Mouse (Mus musculus) macrophage (primary cell): ENCODE results near the gene Ccdc114. TPM values are rescaled to one million over a fixed set of nuclear protein-coding genes. Genes with fewer than 3 reads are reported as not detected.
A peak's percentile ranks its signal among the peaks of the same experiment; 100 is the strongest.
"Not testable (repeated sequence)": the region's sequence is repeated elsewhere in the genome, so short reads cannot be mapped to it uniquely, and the experiment has no call there.

ENCODE experiments used
- H3K27ac ChIP-seq: fragments of 350-480 bp; formaldehyde crosslinking; 2 replicates; pipeline ENCODE4 v1.9.0; 2021
- H3K36me3 ChIP-seq: fragments of 350-480 bp; formaldehyde crosslinking; 2 replicates; pipeline ENCODE4 v1.9.0; 2021; ENCODE audit errors: inconsistent target
- H3K4me3 ChIP-seq: fragments of 350-480 bp; formaldehyde crosslinking; 2 replicates; pipeline ENCODE4 v1.9.0; 2021; ENCODE audit errors: inconsistent target
- H3K79me2 ChIP-seq: fragments of 350-480 bp; formaldehyde crosslinking; 2 replicates; pipeline ENCODE4 v1.9.0; 2021; ENCODE audit errors: inconsistent target
- WGBS: methylation state at CpG from one replicate; pipeline ENCODE4 v1.1.7; 2026; ENCODE audit warnings: inconsistent platforms; ENCODE audit not compliant: missing documents; 5-methylcytosine and 5-hydroxymethylcytosine counted together
- polyA plus RNA-seq: library from polyadenylated mRNA; stranded (reverse); fragments of 250-400 nt; gene quantifications from 3 replicates; pipeline ENCODE4 v1.2.4, GENCODE M21; 2018; ENCODE audit warnings: inconsistent platforms

The Ccdc114 gene
- polyA plus RNA-seq, 1 experiment from 2014 or later: 0.65 TPM

DNA sequence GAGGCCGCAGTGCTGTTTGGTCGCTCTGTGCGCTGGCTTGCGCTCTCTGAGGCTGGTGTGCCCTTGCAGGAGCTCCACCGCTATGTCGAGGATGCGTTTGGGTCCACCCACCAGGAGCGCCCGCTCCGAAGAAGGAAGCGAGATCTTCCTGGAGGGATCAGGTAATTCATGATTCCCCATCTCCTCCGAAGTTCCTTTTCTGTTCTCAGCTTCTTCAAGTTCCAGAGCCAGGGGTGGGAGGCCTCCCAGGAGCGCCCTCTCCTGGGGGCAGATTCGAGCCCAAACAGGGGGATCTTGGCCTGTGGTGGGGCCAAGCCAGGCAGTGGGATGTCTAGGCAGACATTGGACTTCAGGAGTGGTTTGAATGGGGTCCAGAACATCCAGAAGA, 551 bp downstream of the Ccdc114 start:
- Histone ChIP-seq H3K36me3 (no peaks in the 10 kb centered on the region), H3K4me3 (peak overlapping the region; percentile 32), H3K79me2 (peaks cover 15% of the 10 kb centered on the region), H3K27ac (peak overlapping the region; percentile 100; the same call in 1 of the 2 replicates)
- WGBS: 19% methylated on average over 14 of the region's 14 CpGs

DNA sequence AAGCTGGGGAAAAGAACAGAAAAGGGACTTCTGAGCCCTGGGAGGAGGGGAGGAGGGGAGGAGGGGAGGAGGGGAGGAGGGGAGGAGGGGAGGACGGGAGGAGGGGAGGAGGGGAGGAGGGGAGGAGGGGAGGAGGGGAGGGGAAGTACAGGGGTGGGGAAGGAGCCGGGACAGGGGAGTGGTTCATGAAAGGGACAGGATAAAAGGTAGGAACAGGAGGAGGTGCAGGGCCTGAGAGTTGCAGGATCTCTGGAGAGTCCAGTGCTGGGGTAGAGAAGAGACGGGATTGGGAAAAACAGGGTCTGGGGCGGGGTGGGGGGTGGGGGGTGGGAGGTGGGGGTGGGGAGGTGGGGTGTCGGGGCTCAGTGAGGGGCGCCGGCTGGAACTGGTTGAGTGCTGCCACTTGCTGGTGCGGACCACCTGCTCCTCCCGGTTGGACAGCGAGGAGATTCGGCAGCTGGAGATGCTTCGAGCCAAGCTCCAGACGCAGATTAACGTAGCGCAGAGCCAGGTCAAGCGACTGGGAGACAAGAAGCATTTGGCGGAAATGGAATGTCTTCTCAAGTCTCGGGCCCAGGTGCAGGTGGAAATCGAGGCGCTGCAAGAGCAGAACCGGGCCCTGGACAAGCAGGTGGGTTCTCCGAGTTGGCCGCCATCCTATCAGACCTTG, 4.9 kb downstream of the Ccdc114 start:
- WGBS: 94% methylated on average over 14 of the region's 23 CpGs
- Histone ChIP-seq H3K36me3 (no peaks in the 10 kb centered on the region), H3K79me2 (no peaks in the 10 kb centered on the region), H3K4me3 (no peak overlapping the region), H3K27ac (no peak overlapping the region)

DNA sequence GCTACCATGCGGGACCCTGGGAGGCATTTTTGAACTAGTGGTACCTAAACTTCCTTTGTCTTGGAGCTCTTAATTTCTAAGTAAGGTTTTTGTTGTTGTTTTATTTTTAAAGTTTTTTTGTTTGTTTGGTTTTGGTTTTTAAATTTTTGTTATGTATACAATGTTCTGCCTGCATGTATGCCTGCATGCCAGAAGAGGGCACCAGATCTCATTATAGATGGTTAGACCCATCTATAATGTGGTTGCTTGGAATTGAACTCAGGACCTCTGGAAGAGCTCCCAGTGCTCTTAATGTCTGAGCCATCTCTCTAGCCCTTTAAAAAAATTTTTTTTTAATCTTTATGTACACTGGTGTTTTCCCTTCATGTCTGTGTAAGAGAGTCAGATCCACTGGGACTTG, 5.8 kb downstream of the Ccdc114 start:
- WGBS: 94% methylated on average over 1 of the region's 1 CpGs
- Histone ChIP-seq H3K27ac (no peak overlapping the region), H3K79me2 (no peaks in the 10 kb centered on the region), H3K4me3 (no peak overlapping the region), H3K36me3 (no peaks in the 10 kb centered on the region)

DNA sequence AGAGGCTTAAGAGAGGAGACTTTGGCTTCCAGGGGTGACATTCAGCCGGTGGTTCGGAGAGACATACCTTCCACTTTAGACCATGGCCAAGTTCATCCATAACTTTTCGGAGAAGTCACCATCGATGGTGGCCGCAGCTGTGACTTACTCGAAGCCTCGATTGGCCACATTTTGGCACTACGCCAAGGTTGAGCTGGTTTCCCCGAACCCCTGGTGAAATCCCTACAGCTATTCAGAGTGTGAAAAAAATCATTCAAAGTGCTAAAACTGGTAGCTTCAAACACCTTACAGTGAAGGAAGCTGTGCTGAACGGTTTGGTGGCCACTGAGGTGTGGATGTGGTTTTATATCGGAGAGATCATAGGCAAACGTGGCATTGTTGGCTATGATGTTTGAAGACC, 9.9 kb downstream of the Ccdc114 start:
- H3K79me2 ChIP-seq, H3K27ac ChIP-seq, H3K4me3 ChIP-seq, H3K36me3 ChIP-seq: not testable (repeated sequence)
- WGBS: 73% methylated on average over 10 of the region's 12 CpGs

DNA sequence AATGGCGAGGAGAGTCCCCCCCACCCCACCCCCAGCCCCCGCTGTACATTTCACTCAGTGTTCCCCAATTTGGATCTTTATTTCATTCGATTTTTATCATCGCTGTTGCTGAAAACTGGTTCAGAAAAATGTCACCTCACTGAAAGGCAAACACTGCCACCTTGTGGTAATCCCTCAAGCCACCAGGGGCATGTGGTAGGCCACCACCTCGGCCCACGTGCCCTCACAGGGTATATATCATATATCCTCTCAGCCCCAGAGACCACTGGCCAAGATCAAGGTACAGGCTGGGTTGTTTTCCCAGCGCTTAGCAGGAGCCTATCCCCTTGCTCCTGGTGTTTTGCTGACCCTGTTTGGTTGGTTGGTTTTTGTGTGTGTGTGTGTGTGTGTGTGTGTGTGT, 11.2 kb downstream of the Ccdc114 start:
- H3K79me2 ChIP-seq: no peaks in the 10 kb centered on the region
- no peak overlapping the region for H3K4me3 ChIP-seq
- H3K36me3 ChIP-seq: no peaks in the 10 kb centered on the region
- 10% methylated on average over 6 of the region's 7 CpGs for WGBS
- H3K27ac ChIP-seq: no peak overlapping the region

DNA sequence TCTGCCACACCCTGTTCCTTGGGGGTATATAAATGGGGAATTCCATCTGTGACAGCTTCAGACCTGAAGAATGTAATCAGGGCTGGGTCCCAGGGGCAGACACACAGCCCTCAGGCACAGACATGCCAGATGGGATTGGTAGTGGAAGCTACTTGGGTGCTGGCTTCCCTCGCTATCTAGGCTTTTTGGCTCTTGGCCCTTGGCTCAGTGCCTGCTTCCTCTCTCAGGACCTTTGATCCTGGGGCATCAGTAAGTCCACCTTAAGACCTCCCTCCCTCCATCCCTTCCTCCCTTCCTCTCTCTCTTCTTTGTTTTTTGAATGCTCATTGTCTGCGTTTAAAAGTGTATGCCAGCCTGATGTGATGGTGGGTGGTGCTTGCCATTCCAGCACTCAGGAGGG, 16.0 kb downstream of the Ccdc114 start:
- no peak overlapping the region for H3K4me3 ChIP-seq
- no peak overlapping the region for H3K27ac ChIP-seq
- no peaks in the 10 kb centered on the region for H3K36me3 ChIP-seq
- WGBS: 46% methylated on average over 2 of the region's 2 CpGs
- no peaks in the 10 kb centered on the region for H3K79me2 ChIP-seq

DNA sequence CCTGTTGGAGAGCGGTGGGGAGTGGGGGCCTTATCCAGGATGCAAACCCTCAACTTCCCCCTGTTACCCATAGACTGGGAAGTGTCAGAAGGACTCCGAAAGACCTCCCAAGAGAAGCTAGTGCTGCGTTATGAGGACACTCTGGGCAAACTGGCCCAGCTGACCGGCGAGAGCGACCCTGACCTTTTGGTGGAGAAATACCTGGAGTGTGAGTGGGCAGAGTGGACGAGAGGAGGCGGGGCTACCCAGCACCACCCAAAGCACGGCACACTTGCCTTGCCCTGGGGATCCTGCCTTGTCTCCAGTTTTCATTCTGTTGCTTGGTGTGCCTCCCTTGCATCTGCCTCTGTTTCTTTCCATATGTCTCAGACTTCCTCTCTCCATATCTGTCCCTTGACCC, 18.1 kb downstream of the Ccdc114 start:
- 82% methylated on average over 8 of the region's 9 CpGs for WGBS
- Histone ChIP-seq H3K4me3 (no peak overlapping the region), H3K27ac (no peak overlapping the region), H3K79me2 (no peaks in the 10 kb centered on the region), H3K36me3 (no peaks in the 10 kb centered on the region)

DNA sequence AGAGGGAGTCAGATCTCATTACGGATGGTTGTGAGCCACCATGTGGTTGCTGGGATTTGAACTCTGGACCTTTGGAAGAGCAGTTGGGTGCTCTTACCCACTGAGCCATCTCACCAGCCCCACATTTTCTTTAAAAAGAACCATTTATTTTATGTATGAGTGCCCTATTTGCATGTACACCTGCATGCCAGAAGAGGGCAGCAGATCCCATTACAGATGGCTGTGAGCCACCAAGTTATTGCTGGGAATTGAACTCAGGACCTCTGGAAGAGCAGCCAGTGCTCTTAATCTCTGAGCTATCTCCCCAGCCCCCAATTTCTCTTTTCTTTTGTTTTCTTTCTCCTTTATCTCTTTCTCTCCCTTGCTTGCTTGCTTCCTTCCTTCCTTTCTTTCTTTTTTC, 19.4 kb downstream of the Ccdc114 start:
- H3K36me3 ChIP-seq, H3K79me2 ChIP-seq, H3K4me3 ChIP-seq, H3K27ac ChIP-seq: not testable (repeated sequence)
- 40% methylated on average over 1 of the region's 1 CpGs for WGBS

DNA sequence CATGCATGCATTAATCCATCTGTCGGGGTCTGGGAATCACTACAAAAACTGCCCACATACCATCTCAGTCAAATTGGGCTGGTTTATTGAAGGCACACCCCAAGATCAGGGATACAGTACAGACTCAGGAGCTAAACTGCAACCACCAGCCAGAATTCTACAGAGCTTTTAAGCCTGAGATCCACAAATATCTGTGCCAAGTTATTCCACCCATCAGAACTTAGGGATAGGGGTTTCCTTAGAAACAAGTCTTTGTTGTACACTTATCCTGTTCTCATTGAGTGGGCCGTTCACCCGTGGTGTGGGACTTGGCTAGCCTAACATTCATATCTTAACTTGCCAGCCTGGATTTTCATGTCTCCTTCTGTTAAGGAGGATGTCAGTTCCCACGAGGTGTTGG, 25.2 kb downstream of the Ccdc114 start:
- 81% methylated on average over 4 of the region's 4 CpGs for WGBS
- Histone ChIP-seq H3K79me2 (no peaks in the 10 kb centered on the region), H3K4me3 (no peak overlapping the region), H3K36me3 (no peaks in the 10 kb centered on the region), H3K27ac (no peak overlapping the region)

DNA sequence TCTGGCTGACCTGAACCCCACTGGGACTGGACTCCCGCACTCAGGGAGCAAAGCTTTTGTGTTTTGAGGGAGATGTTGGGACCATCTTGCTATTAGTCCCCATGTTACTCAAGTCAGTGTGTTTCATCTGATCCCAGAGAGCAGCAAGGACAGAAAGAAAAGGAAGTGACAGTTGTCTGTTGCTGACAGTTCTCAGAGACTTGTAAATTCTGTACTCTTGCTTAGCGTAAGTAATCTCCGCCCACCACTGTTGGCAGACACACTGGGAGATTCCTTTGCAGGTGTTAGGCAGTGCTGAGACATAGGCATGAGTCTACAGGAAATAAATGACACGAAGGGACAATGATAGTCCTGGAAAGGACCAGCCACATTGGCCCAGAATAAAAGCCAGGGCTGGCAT, 32.7 kb downstream of the Ccdc114 start:
- no peaks in the 10 kb centered on the region for H3K79me2 ChIP-seq
- H3K36me3 ChIP-seq: no peaks in the 10 kb centered on the region
- H3K27ac ChIP-seq: no peak overlapping the region
- WGBS: 49% methylated on average over 4 of the region's 4 CpGs
- no peak overlapping the region for H3K4me3 ChIP-seq

DNA sequence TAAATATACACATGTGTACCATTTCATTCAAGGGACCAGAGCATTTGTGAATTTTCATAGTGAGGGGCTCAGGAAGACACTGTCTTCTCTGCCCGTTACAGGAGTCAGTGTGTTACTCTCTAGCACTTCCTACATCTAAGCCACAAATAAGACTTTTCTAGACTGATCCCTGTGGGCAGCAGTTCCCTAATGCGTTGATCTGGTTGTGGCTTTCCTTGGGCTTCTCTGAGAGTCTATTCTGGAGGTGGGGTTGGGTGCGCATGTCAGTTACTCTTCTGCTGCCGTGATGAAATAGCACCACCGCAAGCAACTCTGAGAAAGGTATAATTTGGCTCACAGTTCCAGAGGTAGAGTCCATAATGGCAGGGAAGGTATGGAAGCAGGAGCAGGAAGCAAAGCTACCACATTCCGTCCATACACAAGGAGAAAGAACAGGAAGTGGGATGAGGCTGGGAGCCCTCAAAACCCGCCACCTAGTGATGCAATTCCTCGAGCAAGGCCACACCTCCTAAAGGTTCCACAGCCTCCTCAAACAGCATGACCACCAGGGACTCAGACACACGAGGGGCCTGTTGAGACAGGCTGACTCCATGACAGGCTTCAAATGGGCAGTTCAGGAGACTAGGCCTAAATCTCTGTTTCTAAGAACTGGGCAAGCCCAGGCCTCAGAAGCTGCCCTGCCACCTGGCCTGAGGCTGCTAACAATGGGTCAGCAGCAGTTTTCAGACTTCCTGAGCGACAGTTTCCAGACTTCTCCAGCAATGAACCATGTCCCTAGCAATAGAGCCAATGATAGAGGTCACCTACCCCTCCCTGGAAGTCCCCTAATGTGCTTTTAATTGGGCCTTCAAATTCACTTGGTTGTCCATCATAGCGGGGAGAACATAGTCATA, 48.2 kb downstream of the Ccdc114 start:
- Histone ChIP-seq H3K4me3 (no peak overlapping the region), H3K27ac (no peak overlapping the region), H3K79me2 (no peaks in the 10 kb centered on the region), H3K36me3 (no peaks in the 10 kb centered on the region)
- 49% methylated on average over 11 of the region's 11 CpGs for WGBS

DNA sequence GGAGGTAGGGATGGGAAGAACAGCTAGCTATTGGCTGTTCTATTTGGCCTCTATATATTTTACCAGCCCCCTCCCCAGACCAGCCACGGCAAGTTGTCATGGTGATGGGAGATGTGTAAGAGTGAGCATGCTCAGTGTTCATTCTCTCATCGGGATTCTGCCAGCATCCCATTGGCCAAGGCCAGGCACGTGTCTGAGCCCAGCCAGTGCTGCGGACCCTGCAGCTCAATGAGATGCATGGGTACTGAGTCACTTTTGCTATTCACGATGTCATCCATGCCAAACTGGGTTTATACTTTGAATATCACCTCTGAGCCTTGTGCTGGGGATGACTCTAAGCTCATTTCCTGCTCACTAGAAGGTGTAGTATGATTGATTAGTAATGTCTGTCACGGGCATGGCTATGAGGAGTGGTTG, 49.4 kb downstream of the Ccdc114 start:
- Histone ChIP-seq H3K27ac (no peak overlapping the region), H3K79me2 (no peaks in the 10 kb centered on the region), H3K36me3 (no peaks in the 10 kb centered on the region), H3K4me3 (no peak overlapping the region)
- WGBS: 89% methylated on average over 6 of the region's 6 CpGs

DNA sequence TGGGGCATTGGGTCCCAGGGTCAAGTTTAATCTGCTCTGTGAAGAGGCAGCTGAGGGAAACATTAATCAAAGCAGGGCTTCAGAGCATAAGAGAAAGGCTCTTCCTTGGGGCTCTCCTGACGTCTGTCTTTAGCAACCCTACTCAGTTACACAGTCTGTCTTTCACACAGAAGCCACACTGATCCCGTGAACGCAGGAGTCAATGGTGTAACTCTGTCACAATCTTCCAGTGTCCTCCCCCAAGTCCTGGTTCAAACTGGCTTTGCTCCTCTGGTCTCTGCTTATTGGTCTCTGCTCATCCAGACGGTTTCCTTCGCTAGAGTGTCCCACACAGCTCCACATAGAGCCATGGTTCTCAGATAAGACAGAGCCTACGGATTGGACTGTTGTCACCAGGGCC, 50.2 kb downstream of the Ccdc114 start:
- Histone ChIP-seq H3K36me3 (no peaks in the 10 kb centered on the region), H3K4me3 (no peak overlapping the region), H3K79me2 (no peaks in the 10 kb centered on the region), H3K27ac (no peak overlapping the region)
- WGBS: 75% methylated on average over 6 of the region's 6 CpGs

DNA sequence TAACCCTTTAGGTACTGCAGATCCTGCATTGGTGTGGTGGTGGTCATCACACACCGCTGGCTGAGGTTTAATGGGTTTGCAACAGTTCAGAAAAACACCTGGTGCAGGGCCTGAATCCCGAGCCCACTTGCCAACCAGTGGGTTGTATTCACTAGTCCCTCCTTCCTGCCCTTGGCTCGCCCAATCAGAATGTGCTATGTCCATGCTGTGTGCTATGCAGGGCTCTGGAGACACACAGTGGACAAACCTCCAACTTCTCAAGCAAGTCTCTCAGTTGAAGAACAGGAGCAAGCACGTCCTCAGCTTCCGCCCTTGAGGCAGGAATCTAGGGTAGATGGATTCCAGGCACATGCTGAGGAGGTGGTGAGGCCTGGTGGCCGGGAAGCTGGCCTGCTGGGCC, 50.6 kb downstream of the Ccdc114 start:
- Histone ChIP-seq H3K36me3 (no peaks in the 10 kb centered on the region), H3K79me2 (no peaks in the 10 kb centered on the region), H3K4me3 (no peak overlapping the region), H3K27ac (no peak overlapping the region)
- 82% methylated on average over 6 of the region's 6 CpGs for WGBS

DNA sequence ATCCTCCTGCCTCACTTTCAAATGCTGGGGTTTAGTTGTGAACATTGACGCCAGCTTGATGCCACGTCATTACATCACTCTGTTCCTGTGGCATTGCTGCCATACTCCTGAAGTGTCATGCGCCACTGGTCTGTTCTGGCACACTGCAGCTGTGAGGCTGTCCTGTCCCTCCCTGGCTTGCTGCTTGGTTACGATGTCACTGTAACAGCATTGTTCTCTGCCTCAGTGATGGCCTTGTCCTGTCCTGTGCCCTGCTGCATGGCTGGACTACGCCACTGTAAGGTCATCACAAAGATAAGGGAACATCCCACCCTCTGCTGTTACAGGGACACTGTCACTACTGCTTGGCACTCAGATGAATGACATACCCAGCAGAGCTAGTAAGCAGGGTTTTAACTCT, 57.7 kb downstream of the Ccdc114 start:
- 83% methylated on average over 5 of the region's 5 CpGs for WGBS
- Histone ChIP-seq H3K27ac (no peak overlapping the region), H3K79me2 (no peaks in the 10 kb centered on the region), H3K36me3 (no peaks in the 10 kb centered on the region), H3K4me3 (no peak overlapping the region)
